ENCODE assay signal across 8 mouse cellular contexts in genomic region chr8:88698048-88698447, GRCm38 (mm10). TPM values are rescaled to one million over a fixed set of nuclear protein-coding genes. Genes with fewer than 3 reads are reported as not detected.
DNase-seq lines count a peak whose midpoint lies in the region; ATAC-seq and TF ChIP-seq lines count a peak whose summit lies in the region.

No protein-coding gene starts in this region.

- H3K9ac ChIP-seq in limb, embryonic 15.5 days: no peak overlapping the region
- H3K9ac ChIP-seq in stomach, postnatal 0 days (ENCODE audit: low read length): no peak overlapping the region

- H3K4me1 ChIP-seq in spleen, adult 2 months (ENCODE audit: control insufficient read depth, insufficient read depth, insufficient read length): peaks cover 13% of the 10 kb centered on the region; the same call in 1 of the 2 replicates
- H3K4me1 ChIP-seq in limb, embryonic 15.5 days: peaks cover 9% of the 10 kb centered on the region; the same call in 1 of the 2 replicates
- 0 out of 2 replicates have a peak, but pooled peaks cover 2% of the 10 kb centered on the region for H3K4me1 ChIP-seq in stomach, postnatal 0 days (replicated peaks; ENCODE audit: control insufficient read depth, insufficient read depth)

- peak overlapping the region; percentile 67 for H3K4me2 ChIP-seq in limb, embryonic 15.5 days
- peak overlapping the region; percentile 69 for H3K4me2 ChIP-seq in stomach, postnatal 0 days (replicated peaks; ENCODE audit: low read depth)

- no peak for TF ChIP-seq EP300 in stomach, postnatal 0 days (optimal IDR thresholded peaks at IDR 0.05)

- ATAC-seq in CD4-positive, CD25-positive, alpha-beta regulatory T cell, adult 4 months: no peak
- no peak for ATAC-seq in limb, embryonic 15.5 days (ENCODE audit: insufficient number of reproducible peaks, low FRiP score, low TSS enrichment, low read depth)
- no peak for ATAC-seq in stomach, postnatal 0 days (ENCODE audit: low FRiP score, low TSS enrichment)

- H3K9me3 ChIP-seq in limb, embryonic 15.5 days: no peaks in the 10 kb centered on the region
- no peaks in the 10 kb centered on the region for H3K9me3 ChIP-seq in stomach, postnatal 0 days (ENCODE audit: control insufficient read depth, low read length)

- WGBS in spleen, adult 2 months: 43% methylated on average over 2 of the region's 2 CpGs
- 35% methylated on average over 2 of the region's 2 CpGs for WGBS in limb, embryonic 15.5 days
- 36% methylated on average over 2 of the region's 2 CpGs for WGBS in stomach, postnatal 0 days

- peak overlapping the region; percentile 93; the same call in 1 of the 2 replicates for H3K4me3 ChIP-seq in spleen, adult 2 months (ENCODE audit: extremely low read depth, insufficient read depth, insufficient read length)
- H3K4me3 ChIP-seq in limb, embryonic 15.5 days: peak overlapping the region; percentile 92
- peak overlapping the region; percentile 91; the same call in 1 of the 2 replicates for H3K4me3 ChIP-seq in stomach, postnatal 0 days (ENCODE audit: low read depth, low read length)

- no peak for TF ChIP-seq POLR2A in spleen, adult 2 months (IDR thresholded peaks at IDR 0.05; ENCODE audit: low read depth, low read length)

- no peaks in the 10 kb centered on the region for H3K36me3 ChIP-seq in spleen, adult 2 months (ENCODE audit: control insufficient read depth, insufficient read depth, low read length)
- no peaks in the 10 kb centered on the region for H3K36me3 ChIP-seq in limb, embryonic 15.5 days
- H3K36me3 ChIP-seq in stomach, postnatal 0 days (ENCODE audit: control insufficient read depth, insufficient read depth, low read length): no peaks in the 10 kb centered on the region

- H3K27ac ChIP-seq in spleen, adult 2 months (ENCODE audit: insufficient read depth, low read length): 0 out of 2 replicates have a peak overlapping the region, but pooled peaks have one; percentile 97
- H3K27ac ChIP-seq in limb, embryonic 15.5 days: no peak overlapping the region
- H3K27ac ChIP-seq in stomach, postnatal 0 days (replicated peaks): no peak overlapping the region

- no peak for TF ChIP-seq CTCF in spleen, adult 2 months (IDR thresholded peaks at IDR 0.05; ENCODE audit: extremely low read depth, insufficient read depth, insufficient read length, insufficient replicate concordance)
- no peak for TF ChIP-seq CTCF in stomach, postnatal 0 days (IDR thresholded peaks at IDR 0.05; ENCODE audit: low read depth)

- H3K27me3 ChIP-seq in spleen, adult 2 months (ENCODE audit: control insufficient read depth, insufficient read depth, low read length): no peaks in the 10 kb centered on the region
- no peaks in the 10 kb centered on the region for H3K27me3 ChIP-seq in limb, embryonic 15.5 days
- no peaks in the 10 kb centered on the region for H3K27me3 ChIP-seq in stomach, postnatal 0 days (ENCODE audit: control insufficient read depth, insufficient read depth, low read length)

- DNase-seq in CD4-positive, CD25-positive, alpha-beta regulatory T cell, adult 2 months (ENCODE audit: low read depth, low spot score): peak; percentile 36
- no peak for DNase-seq in spleen, adult 2 months (ENCODE audit: low read depth in 1 of 2, low spot score in 2 of 2)
- no peak for DNase-seq in spleen, adult 18-20 months
- no peak for DNase-seq in stomach, postnatal 0 days (ENCODE audit: low spot score)
- no peak for DNase-seq in left cerebral cortex, adult 9 months (ENCODE audit: low spot score in 2 of 2)
- no peak for DNase-seq in right cerebral cortex, postnatal 14 days

RNA-seq across cellular contexts. Expression of gene Cyld, which starts 1.2 kb away (rescaled TPM):
- 100 to 1,000 TPM; 108 to 125 TPM for polyA plus RNA-seq in CD4-positive, CD25-positive, alpha-beta regulatory T cell, adult 4 months (2017; shearing (Covaris generic))
- 10.1 and 10.3 TPM in 2 replicates for polyA plus RNA-seq in spleen, adult 2 months (2012; rRNA removed)
- polyA plus RNA-seq in limb, embryonic 15.5 days (2015; fragmentation: Nextera tagmentation; extraction: Ambion mirVana): 13.7 and 14.0 TPM in 2 replicates
- 6.9 and 7.4 TPM in 2 replicates for polyA plus RNA-seq in stomach, postnatal 0 days (2015; fragmentation: Nextera tagmentation; extraction: Ambion mirVana)

RNA-seq across cellular contexts. Expression of gene Nod2, which starts 50.9 kb away (rescaled TPM):
- 1 to 10 TPM in 1 of 2 experiments, under 1 TPM in 1; 0.83 to 2.4 TPM for polyA plus RNA-seq in CD4-positive, CD25-positive, alpha-beta regulatory T cell, adult 4 months (2017; shearing (Covaris generic))
- polyA plus RNA-seq in spleen, adult 2 months (2012; rRNA removed): 3.2 and 3.7 TPM in 2 replicates
- polyA plus RNA-seq in limb, embryonic 15.5 days (2015; fragmentation: Nextera tagmentation; extraction: Ambion mirVana): 0.23 and 0.29 TPM in 2 replicates
- 0.12 and 0.15 TPM in 2 replicates for polyA plus RNA-seq in stomach, postnatal 0 days (2015; fragmentation: Nextera tagmentation; extraction: Ambion mirVana)
